Mouse (Mus musculus) kidney, adult 8-10 months (tissue): Measurements from ENCODE around the gene Lin54.
"Not testable (repeated sequence)": the region's sequence is repeated elsewhere in the genome, so short reads cannot be mapped to it uniquely, and the experiment has no call there.

Experiments used
- DNase-seq, 2 experiments: peaks; one replicate each; pipeline ENCODE4 v3.0.0; 2022

Lin54 gene

DNA sequence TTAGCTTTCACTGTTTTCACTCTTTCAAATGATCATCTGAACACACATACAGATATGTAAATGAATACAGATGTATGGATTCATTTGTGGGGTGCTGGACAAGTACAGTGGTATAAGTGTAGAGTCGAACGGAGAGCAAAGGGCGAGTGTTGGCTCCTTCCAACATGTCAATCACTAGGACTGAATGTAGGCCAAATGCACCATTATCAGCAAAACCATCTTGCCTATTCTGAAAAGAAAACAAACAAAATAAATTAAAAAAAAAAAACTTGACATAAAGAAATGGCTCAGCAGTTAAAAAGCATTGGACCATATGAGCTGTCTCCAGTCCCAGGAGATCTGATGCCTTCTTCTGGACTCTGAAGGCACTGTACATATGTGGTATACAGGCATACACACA is 12.2 kb downstream of the Lin54 start:
- DNase-seq, result no peak

DNA sequence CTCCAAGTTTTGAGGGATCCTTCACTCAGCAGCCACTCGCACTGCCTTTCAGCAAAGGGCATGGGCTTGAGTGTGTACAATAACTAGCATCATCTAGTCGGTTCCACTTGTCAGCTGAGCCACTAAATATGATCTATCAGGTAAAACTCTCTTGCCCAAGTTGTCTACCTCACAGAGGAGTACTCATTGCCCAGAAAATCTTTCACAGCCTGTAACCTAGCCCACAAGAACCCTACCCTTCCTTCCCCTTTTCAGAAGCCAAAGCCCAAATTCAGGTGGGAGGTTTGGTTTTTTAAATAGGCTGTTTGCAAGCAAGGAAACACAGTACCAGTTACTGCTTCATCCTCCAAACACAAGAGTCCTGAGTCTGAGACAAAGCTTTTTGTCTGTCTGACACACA is 13.3 kb downstream of the Lin54 start:
- DNase-seq, result no peak

DNA sequence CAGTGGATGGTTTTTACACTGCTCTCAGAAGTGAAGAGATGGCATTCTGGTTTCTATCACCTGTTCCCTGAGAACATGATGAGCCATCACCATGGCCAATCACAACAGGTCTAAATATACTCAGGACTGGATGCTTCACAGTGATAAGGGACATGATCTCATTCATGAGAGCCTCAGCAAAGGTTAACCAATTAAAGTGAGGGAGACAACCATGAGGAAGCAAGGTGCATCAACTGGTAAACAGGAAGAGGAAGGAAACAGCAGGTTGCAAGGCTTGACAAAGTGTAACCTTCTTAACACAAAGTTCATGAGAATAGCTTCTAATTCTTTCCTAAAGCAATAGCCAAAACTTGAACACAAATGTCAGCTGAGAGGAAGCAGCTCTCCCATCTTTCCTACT is 16.9 kb downstream of the Lin54 start:
- no peak for DNase-seq

DNA sequence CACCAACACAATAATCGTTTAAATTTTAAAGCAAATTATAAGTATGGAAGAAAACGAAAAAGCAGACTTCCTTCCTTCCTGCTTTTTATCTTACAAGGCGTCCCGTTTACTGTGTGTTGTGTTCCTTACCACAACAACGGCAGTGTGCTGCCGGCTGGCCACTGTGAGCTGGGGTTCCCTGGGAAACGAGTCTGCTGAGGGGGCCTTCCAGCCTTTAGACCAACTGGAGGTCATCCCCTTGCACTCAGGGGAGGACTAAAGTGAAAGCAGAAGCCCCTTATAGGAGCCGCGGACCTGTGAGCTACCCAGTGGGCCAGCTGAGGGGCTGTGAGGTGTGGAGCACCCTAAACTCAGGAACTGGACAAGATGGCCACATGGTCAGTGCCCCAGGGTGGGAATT is 22.8 kb downstream of the Lin54 start:
- DNase-seq, result no peak

DNA sequence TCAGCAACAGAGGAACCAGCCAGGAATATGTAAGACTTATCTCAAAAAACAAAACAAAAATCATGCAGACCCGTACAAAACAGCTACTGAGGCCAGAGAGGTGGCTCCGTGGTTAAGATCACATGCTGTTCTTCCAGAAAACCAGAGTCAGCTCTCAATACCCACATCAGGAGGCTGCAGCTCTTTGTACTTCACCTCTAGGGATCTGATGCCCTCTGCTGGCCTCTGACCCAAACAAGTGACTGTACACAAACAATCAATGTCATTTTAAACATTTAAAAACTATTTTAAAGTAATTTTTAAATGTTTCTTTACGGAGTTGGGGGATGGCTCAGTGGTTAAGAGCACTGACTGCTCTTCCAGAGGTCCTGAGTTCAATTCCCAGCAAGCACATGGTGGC is 24.1 kb downstream of the Lin54 start:
- DNase-seq, result no peak

DNA sequence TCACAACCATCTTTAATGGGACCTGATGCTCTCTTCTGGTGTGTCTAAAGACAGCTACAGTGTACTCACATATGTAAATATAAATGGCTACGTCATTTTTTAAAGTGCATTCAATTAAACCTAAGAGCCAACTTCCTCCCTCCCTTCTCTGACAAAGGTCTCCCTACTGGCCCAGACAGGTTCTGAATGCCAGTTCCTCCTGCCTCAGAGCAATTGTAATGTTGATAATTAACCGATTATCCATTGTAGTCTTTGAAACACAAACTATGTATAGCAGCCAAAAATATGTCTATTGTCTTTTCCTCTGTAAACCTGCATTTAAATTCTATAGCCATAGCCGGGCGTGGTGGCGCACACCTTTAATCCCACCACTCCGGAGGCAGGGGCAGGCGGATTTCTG is 33.1 kb downstream of the Lin54 start:
- no peak for DNase-seq

DNA sequence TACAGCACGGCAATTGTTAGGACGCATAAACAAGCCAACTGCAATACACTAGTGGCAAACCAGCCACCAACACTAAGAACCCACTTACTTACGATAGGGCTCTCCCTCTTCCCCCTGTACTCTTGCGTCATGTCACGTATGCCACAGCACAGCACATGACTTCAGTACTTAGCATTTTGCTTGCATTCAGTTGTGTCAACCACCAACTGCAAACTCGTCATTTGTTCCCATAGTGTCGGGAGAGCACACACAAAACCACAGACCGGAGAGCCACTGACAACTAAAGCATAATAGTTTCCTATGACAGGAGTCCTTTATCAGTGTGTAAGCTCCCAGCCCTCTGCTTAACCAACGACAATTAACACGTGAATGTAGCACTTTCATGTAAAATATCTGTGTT is 33.8 kb downstream of the Lin54 start:
- DNase-seq, result no peak

DNA sequence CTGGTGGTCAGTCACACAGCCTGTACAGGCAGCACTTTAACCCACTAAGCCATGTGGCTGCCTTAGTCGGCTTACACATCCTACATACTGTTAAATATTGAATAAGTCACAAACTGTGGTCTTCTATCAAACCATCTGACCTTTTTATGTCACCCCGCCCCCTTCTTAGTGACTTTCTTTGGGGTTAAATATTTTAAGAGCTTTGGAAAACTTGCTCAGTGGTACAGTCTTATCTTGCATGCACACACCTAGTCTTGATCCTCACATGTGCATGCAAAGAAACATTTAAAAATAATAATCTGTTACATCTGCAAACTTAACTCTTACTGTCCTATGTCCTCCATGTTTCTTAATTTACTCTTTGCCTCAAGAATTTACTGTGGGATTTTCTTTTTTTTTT is 38.1 kb downstream of the Lin54 start:
- no peak for DNase-seq

DNA sequence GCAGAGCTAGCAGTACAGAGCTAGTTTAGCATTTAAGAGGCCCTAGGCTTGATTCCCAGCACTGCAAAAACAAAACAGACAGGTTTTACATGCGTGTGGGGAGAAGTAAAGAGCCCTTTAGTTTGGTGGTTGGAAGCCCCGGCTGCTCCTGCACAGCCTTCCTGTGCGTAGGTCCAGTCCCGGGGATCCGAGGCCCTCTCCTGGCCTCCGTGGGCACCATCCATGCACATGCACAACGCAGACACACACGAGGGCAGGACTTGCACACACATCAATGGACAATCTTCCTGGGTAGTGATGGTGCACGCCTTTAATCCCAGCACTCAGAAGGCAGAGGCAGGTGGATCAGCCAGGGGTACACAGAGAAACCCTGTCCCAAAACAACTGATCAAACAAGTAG is 38.9 kb downstream of the Lin54 start:
- no peak for DNase-seq

DNA sequence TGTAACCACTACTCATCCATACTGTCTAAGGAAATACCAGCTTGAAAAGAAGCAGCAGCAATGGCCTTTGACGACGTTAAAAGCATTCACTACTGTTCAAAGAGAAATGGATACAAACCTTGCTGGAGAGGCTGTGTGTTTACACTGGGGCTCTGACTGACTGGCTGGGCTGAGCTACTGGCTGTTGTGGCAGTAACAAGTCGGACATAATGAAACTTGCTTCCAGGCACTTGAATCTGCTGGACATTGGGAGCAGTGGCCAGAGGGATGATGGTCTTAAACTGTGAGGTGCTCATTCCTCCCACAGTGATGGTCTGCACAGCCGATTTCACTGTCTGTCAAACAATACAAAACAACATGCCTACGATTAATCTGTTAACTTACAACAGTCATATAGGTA is 41.0 kb downstream of the Lin54 start:
- DNase-seq, result no peak

DNA sequence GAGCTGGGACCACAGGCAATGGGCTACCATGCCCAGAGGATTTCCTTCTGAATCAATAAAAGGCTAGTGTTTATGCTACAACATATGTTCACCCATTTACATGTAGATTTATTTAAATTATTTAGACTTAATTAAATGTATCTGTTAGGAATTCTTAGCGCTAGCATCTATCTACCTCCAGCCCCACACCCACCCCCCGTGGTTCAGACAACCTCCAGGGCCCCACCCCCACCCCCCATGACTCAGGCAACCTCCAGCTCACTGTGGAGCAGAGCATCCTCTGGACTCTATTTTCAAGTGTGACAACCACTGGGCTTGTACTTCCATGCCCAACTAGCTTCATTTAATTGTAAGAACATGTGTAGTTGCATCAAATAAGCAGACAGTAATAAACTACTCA is 48.6 kb downstream of the Lin54 start:
- DNase-seq, result no peak

DNA sequence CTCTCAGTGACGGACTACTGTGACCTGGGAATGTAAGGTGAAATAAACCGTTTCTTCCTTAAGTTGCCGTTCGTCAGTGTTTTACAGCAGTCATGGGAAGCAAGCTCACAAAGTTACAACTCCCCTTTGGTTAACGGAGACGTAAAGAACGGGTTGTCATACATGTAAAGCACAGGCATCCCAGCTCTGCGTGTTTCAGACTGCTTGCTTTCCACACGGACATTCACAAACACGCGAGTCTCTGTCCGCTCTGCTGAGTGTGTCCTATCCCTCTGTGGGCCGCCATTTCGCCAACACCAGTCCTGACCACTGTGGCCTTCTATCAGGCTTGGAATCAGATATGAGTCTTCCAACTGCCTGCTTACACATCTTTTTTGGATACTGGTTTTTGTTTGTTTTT is 61.6 kb downstream of the Lin54 start:
- DNase-seq, result no peak

DNA sequence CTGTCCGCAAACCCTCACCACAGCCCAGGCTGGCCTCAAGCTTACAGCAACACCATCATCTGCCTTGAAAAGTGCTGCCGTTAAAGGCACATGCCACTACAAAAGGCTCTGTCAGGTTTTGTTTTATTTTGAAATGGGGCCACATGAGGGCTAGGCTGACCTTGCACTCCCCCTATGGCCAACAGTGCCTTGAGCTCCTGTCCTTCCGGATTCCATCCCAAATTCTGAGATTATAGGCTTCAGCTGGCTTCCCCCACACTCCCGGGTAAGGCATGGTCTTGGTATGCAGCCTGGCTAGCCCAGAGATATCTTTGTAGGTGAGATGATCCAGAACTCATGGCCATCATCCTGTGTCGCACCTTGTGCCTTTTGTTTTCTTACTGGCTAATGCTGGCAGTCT is 62.5 kb downstream of the Lin54 start:
- DNase-seq, result no peak

DNA sequence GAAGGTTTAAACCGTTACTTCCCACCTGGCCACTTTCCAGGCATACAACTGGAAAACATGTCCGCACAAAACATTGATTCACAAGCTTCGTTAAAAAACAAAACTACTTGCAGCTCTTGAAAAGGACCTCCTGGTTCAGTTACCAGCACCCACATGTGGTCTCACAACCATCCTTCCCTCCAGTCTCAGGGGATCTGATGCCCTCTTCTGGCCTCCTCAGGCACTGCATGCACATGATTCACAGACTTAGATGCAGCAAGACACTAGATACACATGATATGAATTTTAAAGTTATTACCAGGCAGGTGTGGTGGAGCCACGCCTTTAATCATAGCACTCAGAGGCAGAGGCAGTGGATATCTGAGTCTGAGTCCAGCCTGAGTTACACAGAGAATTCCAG is 63.4 kb downstream of the Lin54 start:
- no peak for DNase-seq

DNA sequence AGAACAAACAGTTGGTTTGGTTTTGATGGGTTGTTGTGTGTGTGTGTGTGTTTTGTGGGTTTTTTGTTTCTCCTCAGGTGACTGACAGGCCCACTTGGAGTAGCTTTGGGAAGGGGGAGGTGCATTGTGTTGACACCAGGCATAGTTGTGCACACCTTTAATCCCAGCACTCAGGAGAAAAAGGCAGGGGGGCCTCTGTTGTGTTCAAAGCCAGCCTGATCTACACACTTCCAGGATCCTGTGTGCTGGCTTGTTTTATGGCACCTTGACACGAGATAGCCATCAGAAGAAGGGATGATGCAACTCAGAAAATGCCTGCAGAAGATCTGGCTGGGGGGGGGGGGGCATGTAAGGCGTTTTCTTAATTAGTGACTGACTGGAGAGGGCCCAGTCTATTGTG is 69.5 kb downstream of the Lin54 start:
- DNase-seq, result no peak

DNA sequence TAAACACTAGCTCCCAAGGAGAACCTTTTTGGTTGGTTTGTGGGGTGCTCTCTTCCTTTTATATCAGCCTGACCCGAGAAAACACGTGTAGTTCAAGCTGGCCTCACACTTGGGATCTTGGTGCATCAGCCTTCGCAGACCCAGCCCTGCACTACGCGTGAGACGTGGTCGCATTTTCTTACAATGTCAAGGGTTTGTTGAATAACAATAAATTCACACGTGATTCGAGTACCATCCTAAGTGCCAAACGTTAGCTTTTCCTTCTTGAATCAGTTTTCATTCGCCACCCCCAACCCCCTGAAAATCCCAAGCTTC is 70.4 kb downstream of the Lin54 start:
- DNase-seq, result no peak

DNA sequence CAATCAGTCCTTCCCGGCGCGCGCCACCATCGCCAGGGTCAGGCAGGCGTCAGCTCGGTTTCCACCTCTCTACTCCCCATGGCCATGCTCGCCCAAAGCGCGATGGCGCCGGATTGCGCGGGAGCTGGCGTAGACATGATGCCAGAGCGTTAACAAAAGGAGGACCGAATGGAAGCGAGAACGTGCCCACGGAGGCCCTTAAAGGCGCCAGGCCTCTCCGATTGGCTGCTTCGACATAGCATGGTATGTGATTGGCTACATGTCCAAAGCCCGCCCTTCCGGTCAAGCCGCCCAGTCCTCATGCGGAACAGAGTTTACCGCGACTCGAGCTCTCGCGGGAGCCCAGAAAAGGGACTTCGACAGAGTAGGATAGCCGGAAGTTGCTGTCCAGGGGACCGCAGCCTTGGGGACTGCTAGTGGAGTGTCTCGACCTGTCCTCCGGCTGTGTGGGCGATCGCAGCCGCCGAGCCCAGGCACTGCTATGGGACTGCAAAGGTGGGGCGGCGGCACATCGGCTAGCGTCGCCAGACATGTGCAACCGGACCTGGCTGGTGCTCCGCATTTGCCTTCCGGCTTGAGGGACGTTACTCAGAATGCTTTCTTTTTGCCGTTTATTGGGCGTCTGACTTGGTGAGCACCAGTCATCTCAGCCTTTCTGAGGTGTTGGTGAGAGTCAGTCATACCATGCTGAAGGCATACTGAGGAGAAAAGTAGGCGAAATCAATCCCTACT is 70.9 kb downstream of the Lin54 start:
- DNase-seq, result peak; percentile 94 to 95

DNA sequence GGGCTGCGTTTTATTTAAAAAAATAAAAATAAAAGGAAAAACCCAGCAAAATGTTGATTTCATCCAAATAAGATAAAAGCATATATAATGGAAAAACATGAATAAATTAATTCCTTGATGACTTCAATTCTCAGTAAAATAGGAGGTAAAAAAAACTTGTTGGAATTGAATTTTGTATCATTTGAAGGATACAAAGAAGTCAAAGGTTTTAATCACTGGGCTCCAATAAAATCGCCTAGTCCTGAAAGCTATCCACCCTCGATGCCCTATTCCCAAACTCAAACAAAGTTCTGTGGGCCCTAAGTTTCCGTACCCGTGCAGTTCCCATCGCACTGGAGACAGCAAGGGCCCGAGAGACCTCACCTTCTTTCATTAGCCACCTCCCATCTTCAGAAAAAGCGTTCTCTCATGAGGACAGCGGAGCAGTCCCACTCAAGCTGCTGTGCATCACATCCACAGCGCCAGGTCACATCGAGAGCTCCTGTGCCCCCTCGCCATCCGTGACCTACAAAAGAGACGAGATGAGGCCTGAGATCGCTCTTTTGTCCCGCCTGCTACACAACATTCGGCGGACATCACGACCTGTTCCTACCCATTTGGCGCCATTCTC is 71.6 kb downstream of the Lin54 start:
- DNase-seq, result no peak

DNA sequence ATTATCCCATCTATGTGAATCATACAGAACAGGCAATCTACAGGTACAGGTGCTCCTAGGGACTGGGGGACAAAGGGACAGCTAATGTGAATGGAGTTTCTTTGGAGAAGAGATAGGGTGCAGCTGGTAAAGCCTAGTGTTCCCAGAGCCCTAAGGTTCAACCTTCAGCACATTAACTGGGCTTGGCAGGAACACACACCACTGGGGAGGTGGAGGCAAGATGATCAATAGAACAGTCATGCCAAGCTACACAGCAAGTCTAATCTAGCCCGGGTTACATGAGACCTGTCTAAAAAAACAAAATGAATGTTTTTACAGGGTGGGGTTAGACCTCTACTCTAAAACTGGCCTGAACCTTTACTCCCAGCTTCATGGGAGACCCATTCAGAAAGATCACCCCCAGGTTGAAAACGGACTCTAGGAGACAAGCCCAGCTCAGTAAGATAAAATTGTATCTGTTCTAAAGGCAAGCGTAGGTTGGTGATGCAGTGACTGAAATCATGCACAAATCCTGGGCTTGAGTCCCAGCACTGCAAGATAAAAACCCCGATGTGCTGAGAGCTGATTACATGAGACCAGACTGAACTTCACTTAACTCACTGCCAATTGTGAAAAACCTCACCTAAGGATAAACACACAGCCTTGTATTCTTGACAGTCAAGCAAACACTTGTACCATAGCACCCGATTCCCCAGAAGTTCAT is 72.3 kb downstream of the Lin54 start:
- DNase-seq, result no peak

DNA sequence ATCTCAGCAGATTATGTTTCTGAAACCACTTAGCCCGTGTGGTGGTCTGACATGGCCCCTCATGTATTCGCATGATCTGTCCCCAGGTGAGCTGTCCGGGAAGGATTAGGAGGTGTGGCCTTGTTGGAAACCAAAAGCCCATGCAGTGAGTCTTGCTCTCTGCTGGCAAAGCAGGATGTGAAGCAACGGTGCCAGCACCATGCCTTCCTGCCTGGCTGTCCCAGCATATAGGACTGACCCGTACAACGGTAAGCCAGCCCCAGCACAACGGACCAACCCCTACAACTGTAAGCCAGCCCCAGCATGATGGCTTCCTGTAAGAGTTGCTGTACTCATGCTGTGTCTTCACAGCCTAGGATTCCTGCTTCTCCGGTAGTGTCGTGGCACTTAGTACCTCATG is 73.2 kb downstream of the Lin54 start:
- DNase-seq, result no peak

DNA sequence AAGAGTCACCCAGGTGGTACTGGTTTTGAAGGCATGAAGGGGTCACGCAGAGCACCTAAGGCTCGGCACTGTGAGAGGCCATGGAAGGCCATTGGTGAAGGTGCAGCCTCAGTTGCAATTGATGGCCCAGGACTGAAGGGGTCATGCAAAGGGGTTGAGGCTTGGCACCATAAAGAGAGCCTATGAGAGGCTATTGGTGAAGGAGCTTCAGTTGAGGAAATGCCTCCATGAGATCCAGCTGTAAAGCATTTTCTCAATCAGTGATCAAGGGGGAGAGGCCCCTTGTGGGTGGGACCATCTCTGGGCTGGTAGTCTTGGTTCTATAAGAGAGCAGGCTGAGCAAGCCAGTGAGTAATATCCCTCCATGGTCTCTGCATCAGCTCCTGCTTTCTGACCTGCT is 74.6 kb downstream of the Lin54 start:
- not testable (repeated sequence) for DNase-seq

DNA sequence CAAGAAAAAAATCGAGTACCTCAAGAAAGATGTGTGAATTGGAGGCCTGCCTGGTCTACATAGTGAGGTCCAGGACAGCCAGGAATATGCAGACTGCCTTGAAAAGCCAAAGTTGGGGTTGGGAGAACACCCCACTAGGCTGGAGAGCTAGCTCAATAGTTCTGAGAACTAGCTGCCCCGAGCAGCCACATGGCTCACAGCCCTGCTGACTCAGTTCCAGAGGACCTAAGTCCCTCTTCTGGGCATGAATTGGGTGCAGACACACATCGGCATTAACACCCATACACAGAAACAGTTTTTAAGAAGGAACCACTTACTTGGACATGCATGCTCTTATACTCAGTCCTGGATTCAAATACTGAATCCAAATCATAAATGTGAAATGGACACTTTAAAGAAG is 76.2 kb downstream of the Lin54 start:
- DNase-seq, result no peak

DNA sequence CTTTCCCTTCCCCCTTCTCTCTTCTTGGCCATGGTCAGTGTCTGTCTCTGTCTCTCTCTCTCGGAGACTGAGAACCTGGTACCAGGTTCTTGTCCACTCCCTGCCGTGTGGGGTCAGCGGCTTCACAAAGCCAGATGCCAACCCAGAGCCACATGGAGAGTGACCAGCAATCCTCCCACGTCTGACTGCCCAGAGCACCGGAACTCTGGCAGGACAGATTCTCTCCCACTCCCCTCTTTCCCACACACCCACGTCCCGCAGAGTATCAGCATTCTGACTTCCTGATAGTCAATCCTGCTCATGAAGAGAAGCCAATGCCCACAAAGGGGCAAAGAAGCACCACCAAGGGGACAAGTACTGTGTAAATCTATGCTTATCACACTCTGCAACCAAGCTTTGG is 76.8 kb downstream of the Lin54 start:
- DNase-seq, result no peak

DNA sequence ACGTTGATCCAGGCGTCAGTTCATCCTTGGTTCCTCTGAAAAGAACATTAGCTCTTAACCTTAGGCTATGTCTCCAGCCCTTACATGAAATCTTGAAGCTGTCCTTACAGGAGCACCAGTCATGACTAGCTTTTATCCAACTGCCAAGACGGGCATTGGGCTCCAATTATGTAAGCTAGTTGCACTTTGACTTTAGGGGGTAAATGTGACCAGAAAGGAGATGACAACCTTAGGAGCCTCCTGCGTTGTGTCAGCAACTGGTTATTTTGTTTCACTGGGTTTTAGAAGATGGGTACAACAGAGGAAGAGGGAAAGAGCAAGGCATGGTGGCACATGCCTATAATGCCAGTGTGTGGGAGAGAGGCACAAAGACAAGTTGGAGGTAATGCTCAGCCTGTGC is 81.6 kb downstream of the Lin54 start:
- peak in 1 of 2 experiments; percentile 48 for DNase-seq

DNA sequence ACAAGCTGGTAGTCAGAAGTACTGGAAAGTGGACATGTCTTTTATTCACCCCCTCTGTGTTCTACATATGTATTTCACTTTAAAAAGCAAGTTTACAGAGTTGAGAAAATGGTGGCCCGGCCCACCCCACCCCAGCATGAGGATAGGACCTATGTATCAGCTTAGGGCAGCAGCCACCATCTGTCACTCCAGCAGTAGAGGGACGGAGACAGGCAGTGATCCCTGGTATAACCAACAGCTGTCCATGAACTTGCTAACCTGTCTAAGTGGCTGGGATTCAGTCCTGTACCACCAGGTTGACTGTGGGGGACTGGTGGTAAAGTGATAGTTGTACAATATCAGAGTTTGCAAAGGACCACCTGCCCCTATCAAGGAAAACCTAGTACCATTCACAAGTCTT is 82.4 kb downstream of the Lin54 start:
- DNase-seq, result no peak
